Mouse (Mus musculus): ENCODE results near the gene Cyth2. TPM values are rescaled to one million over a fixed set of nuclear protein-coding genes. Genes with fewer than 3 reads are reported as not detected.

Cyth2 gene
- total and polyA plus RNA-seq, 3 experiments = 18.5 to 85.5 (median 40.9) TPM

DNA sequence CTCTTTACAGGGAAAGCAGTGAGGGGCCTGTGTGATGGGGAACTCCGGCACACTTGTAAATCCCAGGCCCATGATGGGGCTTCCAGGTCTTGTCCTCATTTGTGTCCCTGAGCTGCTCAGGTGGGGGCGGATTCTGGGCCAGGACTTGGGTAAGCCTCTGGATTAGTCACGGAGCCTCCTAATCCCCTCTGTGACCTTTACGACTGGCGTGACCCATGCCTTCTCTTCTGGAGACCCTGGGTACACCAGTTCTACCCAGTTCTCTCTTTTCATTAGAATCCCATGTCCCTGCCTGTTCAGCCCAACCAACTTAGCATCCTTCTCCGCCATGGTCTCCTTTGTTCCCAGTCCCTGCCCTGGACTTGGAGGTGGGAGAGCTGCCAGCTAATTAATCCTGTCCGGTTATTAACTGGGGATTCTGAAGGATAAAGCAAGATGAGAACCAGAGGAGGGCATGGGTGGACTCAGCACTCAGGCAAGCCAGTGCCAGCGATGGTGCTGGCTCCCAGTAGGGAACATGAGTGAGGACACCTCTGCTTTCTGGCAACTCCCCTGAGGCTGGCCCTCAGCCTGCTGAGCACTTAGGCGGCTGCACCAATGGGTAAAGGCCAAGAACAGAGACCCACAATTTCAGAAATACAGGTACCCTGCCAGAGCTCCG lies 1.1 kb upstream of the Cyth2 start:
- no peaks in the 10 kb centered on the region for H3K27me3 ChIP-seq (ENCODE audit: insufficient read depth, low read length)
- peaks cover 58% of the 10 kb centered on the region for H3K36me3 ChIP-seq (replicated peaks)
- no peak overlapping the region for H3K4me3 ChIP-seq (ENCODE audit: low read depth, low read length)
- H3K4me1 ChIP-seq (ENCODE audit: insufficient read depth, low read depth, low read length) = peaks cover 33% of the 10 kb centered on the region
- no peaks in the 10 kb centered on the region for H3K9me3 ChIP-seq (replicated peaks)
- TF ChIP-seq POLR2AphosphoS5 (IDR thresholded peaks at IDR 0.05; ENCODE audit: insufficient replicate concordance, low read depth, low read length) = no peak
- no peak for TF ChIP-seq GATA2 (IDR thresholded peaks at IDR 0.05; ENCODE audit: borderline replicate concordance, low read depth, low read length)
- TF ChIP-seq CTCF (IDR thresholded peaks at IDR 0.05; ENCODE audit: low read depth, low read length) = no peak
- TF ChIP-seq TAL1 (conservative IDR thresholded peaks at IDR 0.05; ENCODE audit: low read depth, low read length) = no peak
- TF ChIP-seq GATA1 (IDR thresholded peaks at IDR 0.05; ENCODE audit: borderline replicate concordance, low read length) = no peak
- ATAC-seq (ENCODE audit: extremely low read depth, insufficient number of reproducible peaks, low FRiP score, poor library complexity, severe bottlenecking) (no peak), DNase-seq (ENCODE audit: low spot score) (no peak)

DNA sequence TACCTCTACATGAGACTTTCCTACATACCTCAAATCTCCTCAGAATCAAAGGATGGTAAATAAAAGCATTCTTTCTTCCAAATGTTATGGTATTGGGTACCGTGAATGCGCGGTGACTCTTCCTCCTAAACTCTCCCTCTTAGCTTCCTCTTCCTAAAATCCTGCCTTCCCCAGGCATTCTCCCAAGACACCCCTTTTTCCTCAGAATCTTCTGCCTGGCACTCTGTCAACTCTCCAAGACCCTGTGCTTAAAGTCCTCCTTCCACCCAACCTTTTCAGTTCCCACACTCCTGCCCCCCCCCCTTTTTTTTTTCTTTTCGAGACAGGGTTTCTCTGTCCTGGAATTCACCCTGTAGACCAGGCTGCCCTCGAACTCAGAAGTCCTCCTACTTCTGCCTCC lies 460 bp upstream of the Cyth2 start:
- Histone ChIP-seq H3K36me3 (replicated peaks) (peaks cover 58% of the 10 kb centered on the region), H3K9me3 (replicated peaks) (no peaks in the 10 kb centered on the region), H3K4me3 (ENCODE audit: low read depth, low read length) (peak overlapping the region; percentile 63; the same call in 1 of the 2 replicates), H3K27me3 (ENCODE audit: insufficient read depth, low read length) (no peaks in the 10 kb centered on the region), H3K4me1 (ENCODE audit: insufficient read depth, low read depth, low read length) (peaks cover 33% of the 10 kb centered on the region)
- no peak for TF ChIP-seq GATA1 (IDR thresholded peaks at IDR 0.05; ENCODE audit: borderline replicate concordance, low read length)
- TF ChIP-seq POLR2AphosphoS5 (IDR thresholded peaks at IDR 0.05; ENCODE audit: insufficient replicate concordance, low read depth, low read length) = no peak
- TF ChIP-seq TAL1 (conservative IDR thresholded peaks at IDR 0.05; ENCODE audit: low read depth, low read length) = no peak
- no peak for TF ChIP-seq GATA2 (IDR thresholded peaks at IDR 0.05; ENCODE audit: borderline replicate concordance, low read depth, low read length)
- no peak for TF ChIP-seq CTCF (IDR thresholded peaks at IDR 0.05; ENCODE audit: low read depth, low read length)
- no peak for ATAC-seq (ENCODE audit: extremely low read depth, insufficient number of reproducible peaks, low FRiP score, poor library complexity, severe bottlenecking)
- no peak for DNase-seq (ENCODE audit: low spot score)

DNA sequence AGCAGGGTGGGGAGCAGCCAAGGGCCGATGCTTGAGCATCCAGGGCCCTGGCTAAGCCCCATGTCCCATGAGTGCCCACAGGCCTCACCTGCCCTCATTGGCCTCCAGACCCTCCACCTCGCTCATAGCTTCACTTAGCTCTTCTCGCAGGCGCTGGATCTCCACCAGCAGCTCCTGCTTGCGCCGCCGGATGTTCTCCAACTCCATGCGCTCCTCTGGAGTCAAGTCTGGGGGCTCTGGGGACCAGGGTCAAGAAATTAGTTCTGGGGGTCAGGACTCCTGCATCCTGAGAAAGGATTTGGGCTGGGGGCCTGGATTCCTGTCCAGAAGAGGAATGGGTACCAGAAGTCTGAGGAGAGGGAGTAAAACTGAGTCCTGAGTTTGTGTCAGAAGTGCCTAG lies 1.5 kb downstream of the Cyth2 start:
- Histone ChIP-seq H3K9me3 (replicated peaks) (no peaks in the 10 kb centered on the region), H3K4me1 (ENCODE audit: insufficient read depth, low read depth, low read length) (peaks cover 40% of the 10 kb centered on the region), H3K36me3 (replicated peaks) (peaks cover 62% of the 10 kb centered on the region), H3K27me3 (ENCODE audit: insufficient read depth, low read length) (no peaks in the 10 kb centered on the region), H3K4me3 (ENCODE audit: low read depth, low read length) (peak overlapping the region; percentile 83; the same call in 1 of the 2 replicates)
- ATAC-seq (ENCODE audit: extremely low read depth, insufficient number of reproducible peaks, low FRiP score, poor library complexity, severe bottlenecking) = no peak
- no peak for TF ChIP-seq GATA1 (IDR thresholded peaks at IDR 0.05; ENCODE audit: borderline replicate concordance, low read length)
- TF ChIP-seq CTCF (IDR thresholded peaks at IDR 0.05; ENCODE audit: low read depth, low read length) = no peak
- TF ChIP-seq TAL1 (conservative IDR thresholded peaks at IDR 0.05; ENCODE audit: low read depth, low read length) = no peak
- DNase-seq (ENCODE audit: low spot score) = no peak

DNA sequence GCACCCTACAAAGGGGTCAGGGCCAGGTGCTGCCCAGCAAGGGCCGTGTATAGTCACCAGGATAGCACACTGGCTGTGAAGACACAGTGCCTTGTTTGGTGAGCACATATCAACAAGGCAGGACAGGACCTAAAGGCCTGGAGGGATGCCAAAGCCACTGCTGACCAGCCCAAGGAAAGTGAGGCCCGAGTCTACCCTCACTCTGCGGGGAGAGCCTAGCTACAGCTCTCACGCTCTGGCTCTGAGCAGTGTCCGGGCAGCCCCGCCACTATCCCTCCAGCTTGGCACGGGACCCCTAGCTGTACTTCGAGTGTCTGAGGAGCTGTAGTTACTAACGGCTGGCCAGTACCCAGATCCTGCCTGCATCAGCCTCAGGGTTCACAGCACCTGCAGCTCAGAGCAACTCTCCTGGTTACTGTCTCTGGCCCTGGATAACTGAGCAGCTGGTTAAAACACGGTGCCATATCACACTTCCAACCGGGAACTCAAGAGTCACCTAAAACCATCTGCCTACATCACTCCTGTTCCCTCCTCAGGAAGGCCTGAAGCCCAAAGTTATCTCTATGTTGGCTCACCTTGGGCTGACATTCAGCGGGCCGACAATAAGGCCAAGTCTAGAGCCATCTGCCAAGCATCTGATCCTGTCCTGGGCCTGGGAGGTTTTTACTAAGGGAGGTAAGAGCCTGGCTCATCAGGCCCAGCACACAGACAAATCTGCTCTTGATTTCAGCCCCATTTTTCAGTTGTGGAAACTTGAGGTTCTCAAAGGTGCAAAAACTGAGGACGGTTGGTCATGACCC lies 4.9 kb downstream of the Cyth2 start:
- ATAC-seq (ENCODE audit: extremely low read depth, insufficient number of reproducible peaks, low FRiP score, poor library complexity, severe bottlenecking) = no peak
- H3K36me3 ChIP-seq (replicated peaks) = peaks cover 75% of the 10 kb centered on the region
- DNase-seq (ENCODE audit: low spot score) = no peak
- H3K4me1 ChIP-seq (ENCODE audit: insufficient read depth, low read depth, low read length) = peaks cover 29% of the 10 kb centered on the region
- no peaks in the 10 kb centered on the region for H3K27me3 ChIP-seq (ENCODE audit: insufficient read depth, low read length)
- no peaks in the 10 kb centered on the region for H3K9me3 ChIP-seq (replicated peaks)
- TF ChIP-seq TAL1 (conservative IDR thresholded peaks at IDR 0.05; ENCODE audit: low read depth, low read length) (no peak), CTCF (IDR thresholded peaks at IDR 0.05; ENCODE audit: low read depth, low read length) (no peak), GATA1 (IDR thresholded peaks at IDR 0.05; ENCODE audit: borderline replicate concordance, low read length) (no peak), GATA2 (IDR thresholded peaks at IDR 0.05; ENCODE audit: borderline replicate concordance, low read depth, low read length) (no peak), POLR2AphosphoS5 (IDR thresholded peaks at IDR 0.05; ENCODE audit: insufficient replicate concordance, low read depth, low read length) (no peak)
- H3K4me3 ChIP-seq (ENCODE audit: low read depth, low read length) = no peak overlapping the region

DNA sequence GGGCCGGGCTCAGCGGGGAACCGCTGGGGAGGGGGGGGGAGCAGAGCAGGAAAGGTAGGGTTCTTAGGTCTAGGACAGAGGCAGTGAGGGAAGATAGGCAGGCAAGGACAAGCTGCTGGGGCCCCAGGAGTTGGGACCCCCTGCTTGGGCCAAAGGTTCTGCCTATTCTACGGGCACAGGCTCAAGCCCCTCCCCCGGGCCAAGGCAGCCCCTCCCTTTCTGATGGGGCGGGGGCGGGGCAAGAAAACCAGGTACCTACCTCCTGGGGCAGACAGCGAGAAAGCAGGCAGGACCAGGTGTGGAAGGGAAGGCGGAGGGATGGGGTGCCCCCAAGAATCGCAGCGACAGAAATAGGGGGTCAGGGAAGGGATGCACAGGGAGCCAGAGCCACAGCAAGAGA lies 5.9 kb downstream of the Cyth2 start:
- Histone ChIP-seq H3K9me3 (replicated peaks) (no peaks in the 10 kb centered on the region), H3K27me3 (ENCODE audit: insufficient read depth, low read length) (no peaks in the 10 kb centered on the region; the same call in 1 of the 2 replicates), H3K4me3 (ENCODE audit: low read depth, low read length) (no peak overlapping the region), H3K4me1 (ENCODE audit: insufficient read depth, low read depth, low read length) (peaks cover 29% of the 10 kb centered on the region), H3K36me3 (replicated peaks) (peaks cover 75% of the 10 kb centered on the region)
- no peak for TF ChIP-seq TAL1 (conservative IDR thresholded peaks at IDR 0.05; ENCODE audit: low read depth, low read length)
- no peak for TF ChIP-seq GATA1 (IDR thresholded peaks at IDR 0.05; ENCODE audit: borderline replicate concordance, low read length)
- TF ChIP-seq CTCF (IDR thresholded peaks at IDR 0.05; ENCODE audit: low read depth, low read length) = no peak
- TF ChIP-seq POLR2AphosphoS5 (IDR thresholded peaks at IDR 0.05; ENCODE audit: insufficient replicate concordance, low read depth, low read length) = no peak
- TF ChIP-seq GATA2 (IDR thresholded peaks at IDR 0.05; ENCODE audit: borderline replicate concordance, low read depth, low read length) = no peak
- no peak for DNase-seq (ENCODE audit: low spot score)
- no peak for ATAC-seq (ENCODE audit: extremely low read depth, insufficient number of reproducible peaks, low FRiP score, poor library complexity, severe bottlenecking)

DNA sequence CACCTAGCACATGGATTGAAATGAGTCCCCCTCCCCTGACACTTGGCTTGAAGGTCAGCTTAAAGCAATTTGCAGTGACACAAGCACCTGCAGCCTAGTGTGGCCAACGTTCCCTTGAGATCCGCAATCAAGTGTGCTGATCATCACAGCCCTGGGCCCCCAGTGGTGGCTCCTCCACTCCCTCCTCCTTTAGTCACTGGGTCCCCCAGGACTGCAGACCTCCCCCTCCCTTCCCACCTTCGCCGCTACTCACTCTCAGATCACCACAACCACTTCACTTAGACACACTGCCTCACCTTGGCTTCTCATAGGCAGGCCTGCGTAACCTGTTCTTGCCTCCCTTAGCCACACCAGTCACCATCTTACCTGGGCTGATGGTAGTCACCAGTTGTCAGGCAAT lies 8.4 kb downstream of the Cyth2 start:
- Histone ChIP-seq H3K4me3 (ENCODE audit: low read depth, low read length) (no peak overlapping the region), H3K36me3 (replicated peaks) (peaks cover 52% of the 10 kb centered on the region), H3K9me3 (replicated peaks) (no peaks in the 10 kb centered on the region), H3K4me1 (ENCODE audit: insufficient read depth, low read depth, low read length) (peaks cover 13% of the 10 kb centered on the region), H3K27me3 (ENCODE audit: insufficient read depth, low read length) (peaks cover 9% of the 10 kb centered on the region)
- ATAC-seq (ENCODE audit: extremely low read depth, insufficient number of reproducible peaks, low FRiP score, poor library complexity, severe bottlenecking) = no peak
- no peak for DNase-seq (ENCODE audit: low spot score)
- no peak for TF ChIP-seq CTCF (IDR thresholded peaks at IDR 0.05; ENCODE audit: low read depth, low read length)
- TF ChIP-seq POLR2AphosphoS5 (IDR thresholded peaks at IDR 0.05; ENCODE audit: insufficient replicate concordance, low read depth, low read length) = no peak
- TF ChIP-seq GATA2 (IDR thresholded peaks at IDR 0.05; ENCODE audit: borderline replicate concordance, low read depth, low read length) = no peak
- TF ChIP-seq TAL1 (conservative IDR thresholded peaks at IDR 0.05; ENCODE audit: low read depth, low read length) = no peak
- TF ChIP-seq GATA1 (IDR thresholded peaks at IDR 0.05; ENCODE audit: borderline replicate concordance, low read length) = no peak
